Comparison of ENCODE assay signal across 9 mouse cellular contexts in the genomic region with DNA sequence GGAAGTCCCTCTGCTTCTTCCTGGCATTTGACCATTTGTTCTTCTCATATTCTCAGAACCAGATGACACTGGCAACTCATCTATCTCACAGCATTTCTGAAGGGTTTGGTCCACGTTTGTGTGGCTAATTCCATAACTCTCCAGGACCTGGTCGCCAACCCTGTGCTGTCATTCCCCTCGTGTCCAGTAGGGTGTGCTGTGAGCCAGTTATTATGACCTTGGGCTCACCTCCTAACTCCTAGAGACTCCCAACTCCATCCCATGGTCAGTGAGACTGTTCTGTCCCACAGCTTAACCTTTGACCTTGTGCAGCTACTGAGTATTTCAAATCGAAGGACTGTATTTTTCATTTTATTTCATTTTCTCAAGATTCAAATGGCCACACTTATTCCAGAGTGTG. TPM values are rescaled to one million over a fixed set of nuclear protein-coding genes. Genes with fewer than 3 reads are reported as not detected.
DNase-seq lines count a peak whose midpoint lies in the region; ATAC-seq lines count a peak whose summit lies in the region.
"Had no signal": no experiment of that assay in that cellular context is flagged by ENCODE, and none has a peak within 500 bp of the region (broad histone marks: within the 10 kb centered on the region; RNA-seq: fewer than 3 reads in every experiment).

No protein-coding gene starts in this region.

- no peak overlapping the region for H3K4me3 ChIP-seq in forebrain, embryonic 11.5 days (ENCODE audit: low read depth, low read length)
- H3K4me3 ChIP-seq in forebrain, embryonic 12.5 days (replicated peaks): no peak overlapping the region
- H3K4me3 ChIP-seq: megakaryocyte, embryonic 14.5 days had no signal

- no peaks in the 10 kb centered on the region for H3K27me3 ChIP-seq in forebrain, embryonic 11.5 days (ENCODE audit: control insufficient read depth, insufficient read depth, low read length)
- no peaks in the 10 kb centered on the region for H3K27me3 ChIP-seq in forebrain, embryonic 12.5 days

- H3K27ac ChIP-seq in forebrain, embryonic 11.5 days (ENCODE audit: low read depth, low read length): no peak overlapping the region
- H3K27ac ChIP-seq in forebrain, embryonic 12.5 days: no peak overlapping the region

- H3K9me3 ChIP-seq in forebrain, embryonic 11.5 days (ENCODE audit: control insufficient read depth, low read length): no peaks in the 10 kb centered on the region
- H3K9me3 ChIP-seq in forebrain, embryonic 12.5 days: no peaks in the 10 kb centered on the region
- H3K9me3 ChIP-seq: megakaryocyte, embryonic 14.5 days had no signal

- H3K4me1 ChIP-seq in forebrain, embryonic 11.5 days (replicated peaks; ENCODE audit: control insufficient read depth, insufficient read depth, low read length): no peaks in the 10 kb centered on the region
- H3K4me1 ChIP-seq in forebrain, embryonic 12.5 days: peaks cover 9% of the 10 kb centered on the region; the same call in 1 of the 2 replicates

- no peaks in the 10 kb centered on the region for H3K36me3 ChIP-seq in forebrain, embryonic 11.5 days (ENCODE audit: control insufficient read depth, insufficient read depth, low read length)
- no peaks in the 10 kb centered on the region for H3K36me3 ChIP-seq in forebrain, embryonic 12.5 days (replicated peaks)

- DNase-seq in forebrain, embryonic 11.5 days (ENCODE audit: low spot score): peak; percentile 82
- DNase-seq in T-cell, adult 2 months (ENCODE audit: low spot score): peak; percentile 46
- peak; percentile 59 to 81 for DNase-seq in cerebellum, postnatal 4 days (ENCODE audit: low spot score in 2 of 2)
- peak; percentile 68 for DNase-seq in heart, adult 8-10 months (ENCODE audit: low spot score)
- DNase-seq in layer of hippocampus, postnatal 36 days: peak; percentile 55 to 73
- peak; percentile 80 for DNase-seq in mesoderm, embryonic 11.5 days (ENCODE audit: low read depth, low spot score)
- peak; percentile 22 to 42 for DNase-seq in spleen, postnatal 36 days (ENCODE audit: low spot score in 2 of 2)

- 8% methylated on average over 4 of the region's 4 CpGs for WGBS in forebrain, embryonic 11.5 days
- WGBS in forebrain, embryonic 12.5 days: 5% methylated on average over 4 of the region's 4 CpGs

- no peak overlapping the region for H3K4me2 ChIP-seq in forebrain, embryonic 11.5 days (ENCODE audit: low read depth, low read length, severe bottlenecking)
- no peak overlapping the region for H3K4me2 ChIP-seq in forebrain, embryonic 12.5 days

- H3K9ac ChIP-seq in forebrain, embryonic 11.5 days (ENCODE audit: low read length): no peak overlapping the region
- no peak overlapping the region for H3K9ac ChIP-seq in forebrain, embryonic 12.5 days

- no peak for ATAC-seq in forebrain, embryonic 11.5 days (replicated peaks; ENCODE audit: low FRiP score)
- no peak for ATAC-seq in forebrain, embryonic 12.5 days (ENCODE audit: low FRiP score)

RNA-seq across cellular contexts. Expression of a gene that starts 3.6 kb away (rescaled TPM):
- 0.35 and 0.36 TPM in 2 replicates for polyA plus RNA-seq in forebrain, embryonic 11.5 days (2014; fragmentation: Nextera tagmentation; extraction: Ambion mirVana)
- 0.11 and 0.41 TPM in 2 replicates for polyA plus RNA-seq in forebrain, embryonic 12.5 days (2016; fragmentation: Nextera tagmentation; extraction: Ambion mirVana)
- not detected for total RNA-seq in heart, adult 8-10 months (2022)
- under 1 TPM in 1 of 2 experiments, not detected in 1; 0.33 TPM for total RNA-seq in layer of hippocampus, postnatal 36 days (2021)

RNA-seq across cellular contexts. Expression of a gene that starts 4.4 kb away (rescaled TPM):
- 74.5 and 75.4 TPM in 2 replicates for polyA plus RNA-seq in forebrain, embryonic 11.5 days (2014; fragmentation: Nextera tagmentation; extraction: Ambion mirVana)
- polyA plus RNA-seq in forebrain, embryonic 12.5 days (2016; fragmentation: Nextera tagmentation; extraction: Ambion mirVana): 62.6 and 64.5 TPM in 2 replicates
- total RNA-seq in heart, adult 8-10 months (2022): 10 to 100 TPM; 28.5 to 31.4 (median 30.5) TPM
- total RNA-seq in layer of hippocampus, postnatal 36 days (2021): 10 to 100 TPM; 52.3 to 52.4 TPM

RNA-seq across cellular contexts. Expression of a gene that starts 29.3 kb away (rescaled TPM):
- polyA plus RNA-seq in forebrain, embryonic 11.5 days (2014; fragmentation: Nextera tagmentation; extraction: Ambion mirVana): 33.5 and 36.1 TPM in 2 replicates
- polyA plus RNA-seq in forebrain, embryonic 12.5 days (2016; fragmentation: Nextera tagmentation; extraction: Ambion mirVana): 39.4 and 43.5 TPM in 2 replicates
- total RNA-seq in heart, adult 8-10 months (2022): 10 to 100 TPM in 1 of 4 experiments, 1 to 10 TPM in 3; 6.6 to 12.0 (median 6.7) TPM
- 10 to 100 TPM; 54.5 to 57.2 TPM for total RNA-seq in layer of hippocampus, postnatal 36 days (2021)

RNA-seq across cellular contexts. Expression of a gene that starts 41.8 kb away (rescaled TPM):
- polyA plus RNA-seq in forebrain, embryonic 11.5 days (2014; fragmentation: Nextera tagmentation; extraction: Ambion mirVana): 71.5 and 77.4 TPM in 2 replicates
- 85.2 and 87.7 TPM in 2 replicates for polyA plus RNA-seq in forebrain, embryonic 12.5 days (2016; fragmentation: Nextera tagmentation; extraction: Ambion mirVana)
- total RNA-seq in heart, adult 8-10 months (2022): 10 to 100 TPM; 28.1 to 35.6 (median 33.2) TPM
- total RNA-seq in layer of hippocampus, postnatal 36 days (2021): 100 to 1,000 TPM; 121 to 130 TPM

Comparison
In these comparisons a context has a peak if more than half of its experiments do, and no peak if none do; other contexts are left out.
1. DNase-seq: peak in every context shown above with its lines; median percentile 82 in forebrain, embryonic 11.5 days; 80 in mesoderm, embryonic 11.5 days; 70 in cerebellum, postnatal 4 days; 68 in heart, adult 8-10 months; 64 in layer of hippocampus, postnatal 36 days; 46 in T-cell, adult 2 months; 32 in spleen, postnatal 36 days.
2. RNA of a gene that starts 29.3 kb away (total RNA-seq): 54.5 to 57.2 TPM in layer of hippocampus, postnatal 36 days; 6.6 to 12.0 TPM in heart, adult 8-10 months; every median in the first group is over 4 times any median in the second.